Mouse (Mus musculus) liver, embryonic 16.5 days (tissue): ENCODE results near the gene Scyl3. TPM values are rescaled to one million over a fixed set of nuclear protein-coding genes. Genes with fewer than 3 reads are reported as not detected.

Experiments used
- ATAC-seq: fragments of 200-750 bp; cut with Nextera tagmentation; 2 replicates; pipeline ENCODE4 v1.8.0; 2017; ENCODE audit warnings: low read depth, mild to moderate bottlenecking, moderate number of reproducible peaks, moderate library complexity
- H3K27ac ChIP-seq: fragments of 300-500 bp; sonication (generic); 2 replicates; pipeline ENCODE4 v1.5.1; 2014; ENCODE audit warnings: mild to moderate bottlenecking, low read length
- H3K27me3 ChIP-seq: fragments of 300-500 bp; sonication (generic); 2 replicates; pipeline ENCODE4 v1.6.1; 2014; ENCODE audit warnings: low read depth, low read length, mixed read lengths; ENCODE audit not compliant: control insufficient read depth, insufficient read depth
- H3K36me3 ChIP-seq: fragments of 300-500 bp; sonication (generic); 2 replicates; pipeline ENCODE4 v1.6.1; 2014; ENCODE audit warnings: mild to moderate bottlenecking; ENCODE audit not compliant: control insufficient read depth, insufficient read depth
- H3K4me1 ChIP-seq: fragments of 300-500 bp; sonication (generic); 2 replicates; pipeline ENCODE4 v1.6.1; 2014; ENCODE audit warnings: low read depth, low read length, mixed read lengths; ENCODE audit not compliant: control insufficient read depth
- H3K4me2 ChIP-seq: fragments of 300-500 bp; sonication (generic); 2 replicates; pipeline ENCODE4 v1.6.1; 2014; ENCODE audit warnings: low read depth, low read length, mixed read lengths
- H3K4me3 ChIP-seq: fragments of 300-500 bp; sonication (generic); 2 replicates; pipeline ENCODE4 v1.5.1; 2014; ENCODE audit warnings: low read depth, mild to moderate bottlenecking, low read length
- H3K9ac ChIP-seq: fragments of 300-500 bp; sonication (generic); 2 replicates; pipeline ENCODE4 v1.6.1; 2014; ENCODE audit warnings: low read depth, low read length
- H3K9me3 ChIP-seq: fragments of 300-500 bp; sonication (generic); replicated peaks from 2 replicates; pipeline ENCODE4 v1.6.1; 2016; ENCODE audit warnings: low read length; ENCODE audit not compliant: control insufficient read depth
- WGBS: fragments of 180-500 bp; shearing (Covaris S2); extraction: QIAGEN DNeasy Blood & Tissue Kit; methylation state at CpG from one replicate; pipeline ENCODE4 v1.1.7; 2014; ENCODE audit not compliant: insufficient replicate concordance; 5-methylcytosine and 5-hydroxymethylcytosine counted together
- polyA plus RNA-seq: library from polyadenylated mRNA; unstranded; fragments of >200 nt; fragmentation: Nextera tagmentation; extraction: Ambion mirVana; gene quantifications from 2 replicates; pipeline ENCODE4 v1.2.1, GENCODE M21; 2015

The Scyl3 gene
- polyA plus RNA-seq, 1 experiment from 2014 or later: 8.3 TPM

GRCm38 (mm10) chr1:163994173-163994720 is 65.3 kb downstream of the Scyl3 start:
- Histone ChIP-seq H3K27ac (peak overlapping the region; percentile 63), H3K4me3 (peak overlapping the region; percentile 92), H3K4me2 (peak overlapping the region; percentile 87), H3K4me1 (peaks cover 10% of the 10 kb centered on the region), H3K9me3 (no peaks in the 10 kb centered on the region), H3K36me3 (no peaks in the 10 kb centered on the region), H3K27me3 (no peaks in the 10 kb centered on the region), H3K9ac (peak overlapping the region; percentile 83)
- ATAC-seq: peak; percentile 79
- WGBS: under 1% methylated on average over 38 of the region's 38 CpGs

- WGBS: 1% methylated on average over 43 of the region's 43 CpGs
- Histone ChIP-seq H3K9ac (peak within 1 kb of the TSS; percentile 83), H3K27me3 (no peaks in the 10 kb centered on the region), H3K4me2 (peak within 1 kb of the TSS; percentile 87), H3K9me3 (no peaks in the 10 kb centered on the region), H3K36me3 (no peaks in the 10 kb centered on the region), H3K4me3 (peak within 1 kb of the TSS; percentile 92), H3K27ac (peak within 1 kb of the TSS; percentile 82), H3K4me1 (peaks cover 10% of the 10 kb centered on the region)
- peak; percentile 95 for ATAC-seq
Measured at GRCm38 (mm10) chr1:163994721-163995608, 66.1 kb downstream of the Scyl3 start, which contains the start of the genes BC055324 and Mettl18. Gene BC055324 (minus strand): TSS chr1:163994796. Gene Mettl18 (plus strand): TSS chr1:163994889.

GRCm38 (mm10) chr1:163995609-163995913 is 66.7 kb downstream of the Scyl3 start:
- Histone ChIP-seq H3K4me1 (peaks cover 10% of the 10 kb centered on the region), H3K4me2 (peak overlapping the region; percentile 87), H3K27ac (no peak overlapping the region), H3K9ac (peak overlapping the region; percentile 83; the same call in 1 of the 2 replicates), H3K27me3 (no peaks in the 10 kb centered on the region), H3K36me3 (no peaks in the 10 kb centered on the region), H3K9me3 (no peaks in the 10 kb centered on the region), H3K4me3 (peak overlapping the region; percentile 92)
- 67% methylated on average over 2 of the region's 2 CpGs for WGBS
- ATAC-seq: no peak

GRCm38 (mm10) chr1:164001831-164002452 is 73.0 kb downstream of the Scyl3 start:
- Histone ChIP-seq H3K9ac (no peak overlapping the region), H3K36me3 (no peaks in the 10 kb centered on the region), H3K9me3 (no peaks in the 10 kb centered on the region), H3K27me3 (no peaks in the 10 kb centered on the region), H3K27ac (no peak overlapping the region), H3K4me2 (no peak overlapping the region), H3K4me3 (no peak overlapping the region), H3K4me1 (no peaks in the 10 kb centered on the region)
- no peak for ATAC-seq
- 55% methylated on average over 6 of the region's 6 CpGs for WGBS

- Histone ChIP-seq H3K36me3 (no peaks in the 10 kb centered on the region), H3K27me3 (no peaks in the 10 kb centered on the region), H3K4me1 (no peaks in the 10 kb centered on the region), H3K9me3 (no peaks in the 10 kb centered on the region), H3K9ac (no peak overlapping the region), H3K4me3 (no peak overlapping the region), H3K27ac (no peak overlapping the region), H3K4me2 (no peak overlapping the region)
- WGBS: 59% methylated on average over 3 of the region's 3 CpGs
- no peak for ATAC-seq
Measured at GRCm38 (mm10) chr1:164004311-164004710, 75.4 kb downstream of the Scyl3 start.

Other genes with a start within 250 kb of the Scyl3 start
- gene Mettl11b, start 203.9 kb upstream of the Scyl3 start, polyA plus RNA-seq: 0.05 and 0.06 TPM in 2 replicates
- gene Kifap3, start 149.5 kb upstream of the Scyl3 start, polyA plus RNA-seq: 1.7 and 2.0 TPM in 2 replicates
- gene BC055324, start 65.7 kb downstream of the Scyl3 start, polyA plus RNA-seq: 7.3 and 7.4 TPM in 2 replicates
- 3.1 and 3.3 TPM in 2 replicates for gene Mettl18, start 65.8 kb downstream of the Scyl3 start, polyA plus RNA-seq
- gene Sele, start 119.1 kb downstream of the Scyl3 start, polyA plus RNA-seq: 0.06 TPM in 1 of 2 replicates, not detected in the other
- 11.8 and 13.4 TPM in 2 replicates for gene Sell, start 132.9 kb downstream of the Scyl3 start, polyA plus RNA-seq
- 0.75 and 1.2 TPM in 2 replicates for gene Selp, start 186.2 kb downstream of the Scyl3 start, polyA plus RNA-seq
- 15.3 and 19.1 TPM in 2 replicates for gene F5, start 222.7 kb downstream of the Scyl3 start, polyA plus RNA-seq